Mouse (Mus musculus) 3T3-L1 (cell line): Measurements from ENCODE around the gene Ccm2l.
A peak's percentile ranks its signal among the peaks of the same experiment; 100 is the strongest.

Experiments used
- DNase-seq: peaks from one replicate; pipeline ENCODE4 v3.0.0-alpha.2; 2015; ENCODE audit warnings: low read depth, low spot score

The Ccm2l gene

DNA sequence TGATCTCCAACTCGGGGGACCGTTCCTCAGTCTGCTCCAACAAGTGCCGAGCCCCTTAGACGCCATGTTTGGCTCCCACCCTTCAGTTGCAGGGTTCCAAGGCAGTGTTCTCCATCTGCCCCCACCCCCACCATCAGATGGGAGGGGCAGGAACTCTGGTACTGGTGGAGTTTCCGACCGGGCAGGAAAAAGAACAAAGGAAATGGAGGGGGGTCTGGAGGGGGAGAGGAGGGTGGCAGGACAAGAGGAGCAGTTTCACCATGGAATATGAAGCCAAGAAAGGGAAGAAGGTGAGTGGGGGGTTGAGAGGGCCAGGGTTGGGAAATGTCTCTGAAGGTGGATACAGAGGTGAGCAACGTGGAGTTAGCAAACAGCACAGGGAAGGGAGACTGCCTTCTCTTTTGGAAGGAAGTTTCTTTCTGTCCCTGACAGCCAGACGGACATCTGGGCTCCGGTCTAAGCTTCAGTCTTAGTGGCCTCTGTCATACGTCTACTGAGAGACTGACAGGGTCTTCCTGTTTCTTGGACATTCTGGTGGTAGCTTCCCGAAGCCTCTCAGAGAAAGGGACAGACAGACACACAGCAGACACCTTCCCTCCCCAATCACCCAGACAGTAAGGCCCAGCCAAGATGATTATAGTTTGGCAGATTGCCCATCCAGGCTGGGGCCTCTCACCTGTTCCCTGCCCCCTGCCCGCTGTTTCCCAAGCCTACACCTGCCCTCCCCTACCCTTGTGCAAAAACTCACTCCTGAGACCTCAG, at the start of gene Ccm2l:
Gene Ccm2l, plus strand, starts transcription at position 209 of the 762 bp plus-strand sequence.
- no peak for DNase-seq

- DNase-seq: no peak
Observed at GRCm38 (mm10) chr2:153016786-153017185, 49.0 kb upstream of the Ccm2l start.

DNA sequence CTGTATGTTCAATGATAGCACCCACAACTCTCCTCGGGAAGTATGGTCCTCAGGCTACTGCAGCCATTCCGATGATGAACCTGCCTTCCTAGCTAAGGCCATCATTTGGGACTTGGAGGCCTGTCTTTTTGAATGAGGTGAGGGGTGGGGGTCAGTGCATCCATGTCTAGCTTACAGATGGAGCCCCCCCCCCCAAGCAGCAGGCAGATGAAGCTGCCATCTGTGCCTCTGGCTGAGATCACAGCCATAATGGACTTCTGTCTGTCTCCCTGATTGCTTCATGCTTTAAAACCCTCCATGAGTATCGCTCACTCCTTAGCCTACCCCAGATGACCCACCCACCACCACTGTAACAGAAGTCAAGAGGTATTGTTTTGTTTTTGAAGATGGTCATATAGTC, 46.4 kb upstream of the Ccm2l start:
- no peak for DNase-seq

GRCm38 (mm10) chr2:153021163-153021562, 44.6 kb upstream of the Ccm2l start:
- DNase-seq: peak; percentile 69

DNA sequence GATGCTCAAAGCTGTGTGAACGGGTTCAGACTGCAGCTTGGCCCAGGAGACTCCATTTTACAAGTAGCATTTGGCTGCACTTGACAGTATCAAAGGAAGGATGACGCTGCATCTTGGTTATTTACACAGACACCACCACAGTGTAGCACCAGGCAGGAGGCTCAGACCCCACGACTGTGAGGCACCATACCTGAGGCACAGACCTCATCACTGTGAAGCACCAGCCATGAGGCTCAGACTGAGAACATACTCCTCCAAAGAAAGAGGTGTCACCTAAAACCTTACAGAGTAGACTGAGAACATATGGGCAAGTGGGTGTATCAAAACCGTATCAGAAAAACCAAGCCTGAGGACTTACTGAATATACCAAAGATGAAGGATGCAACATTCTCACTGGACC, 42.9 kb upstream of the Ccm2l start:
- DNase-seq: no peak

- no peak for DNase-seq
Observed at GRCm38 (mm10) chr2:153026052-153026451, 39.7 kb upstream of the Ccm2l start.

DNA sequence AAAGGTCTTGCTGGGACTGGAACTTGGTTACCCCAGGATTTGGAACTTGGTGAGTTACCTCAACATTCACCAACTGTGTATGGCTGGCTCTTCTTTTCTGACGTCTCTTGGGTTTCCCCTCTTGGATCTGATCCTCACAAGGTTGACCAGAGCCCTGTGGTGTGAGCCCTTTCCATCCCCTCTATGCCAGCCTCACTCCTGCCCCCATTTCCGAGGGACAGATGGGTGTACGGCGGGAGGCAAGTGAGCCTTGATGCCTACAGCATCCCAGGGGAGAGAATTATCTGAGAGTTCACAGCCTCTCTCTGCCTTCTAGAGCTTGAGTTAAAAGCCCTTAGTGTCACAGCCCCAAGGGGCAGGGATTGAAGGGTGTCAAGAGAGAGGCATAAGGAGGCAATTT, 38.3 kb upstream of the Ccm2l start:
- DNase-seq: no peak

DNA sequence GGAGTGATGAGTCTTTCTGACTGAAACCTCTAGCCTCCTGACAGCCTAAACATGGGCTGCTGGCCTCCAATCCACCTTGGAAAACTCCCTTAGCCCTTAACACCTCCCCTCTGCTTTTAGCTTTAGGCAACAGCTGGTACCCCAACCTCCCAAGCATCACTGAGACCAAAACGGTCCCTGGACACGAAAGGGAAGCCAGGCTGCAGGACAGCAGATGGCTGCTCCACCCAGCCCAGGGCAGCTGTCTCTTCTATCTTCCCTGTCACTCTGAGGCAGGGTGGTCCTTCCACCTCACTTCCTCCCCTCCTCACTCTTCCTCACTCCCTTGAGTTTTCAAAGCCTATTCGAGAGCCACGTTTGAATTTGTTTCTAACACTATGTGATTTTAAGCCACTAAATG, 35.3 kb upstream of the Ccm2l start:
- DNase-seq: no peak

- DNase-seq: no peak
Observed at GRCm38 (mm10) chr2:153031126-153032082, 34.4 kb upstream of the Ccm2l start, which contains the start of gene Xkr7. TSS of gene Xkr7 (plus strand) at chr2:153031852.

- peak; percentile 27 for DNase-seq
Observed at GRCm38 (mm10) chr2:153032083-153032842, 33.5 kb upstream of the Ccm2l start.

DNA sequence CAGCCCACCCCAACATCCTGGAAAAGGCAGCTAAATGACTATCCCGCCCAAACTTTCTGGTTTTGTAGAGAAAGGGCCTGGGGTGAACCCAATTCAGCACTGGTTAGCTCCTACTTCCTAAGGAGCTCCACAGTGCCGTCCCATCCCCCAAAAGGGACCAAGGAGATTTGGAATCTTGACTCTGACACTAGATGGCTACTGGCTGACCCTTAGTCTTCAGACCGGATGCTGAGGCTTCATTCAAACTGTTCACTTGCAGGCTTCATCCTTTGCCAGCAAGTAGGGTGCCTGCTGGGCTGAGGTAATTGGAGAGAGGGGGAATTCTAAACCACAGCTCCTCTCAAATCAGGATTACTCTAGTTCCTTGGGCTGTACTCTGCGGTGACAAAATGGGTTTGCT, 32.8 kb upstream of the Ccm2l start:
- no peak for DNase-seq

- DNase-seq: no peak
Observed at GRCm38 (mm10) chr2:153033545-153034230, 32.1 kb upstream of the Ccm2l start.

- DNase-seq: no peak
Observed at GRCm38 (mm10) chr2:153036690-153037089, 29.1 kb upstream of the Ccm2l start.

- no peak for DNase-seq
Observed at GRCm38 (mm10) chr2:153043886-153044285, 21.9 kb upstream of the Ccm2l start.

GRCm38 (mm10) chr2:153045884-153046299, 19.9 kb upstream of the Ccm2l start:
- no peak for DNase-seq

DNA sequence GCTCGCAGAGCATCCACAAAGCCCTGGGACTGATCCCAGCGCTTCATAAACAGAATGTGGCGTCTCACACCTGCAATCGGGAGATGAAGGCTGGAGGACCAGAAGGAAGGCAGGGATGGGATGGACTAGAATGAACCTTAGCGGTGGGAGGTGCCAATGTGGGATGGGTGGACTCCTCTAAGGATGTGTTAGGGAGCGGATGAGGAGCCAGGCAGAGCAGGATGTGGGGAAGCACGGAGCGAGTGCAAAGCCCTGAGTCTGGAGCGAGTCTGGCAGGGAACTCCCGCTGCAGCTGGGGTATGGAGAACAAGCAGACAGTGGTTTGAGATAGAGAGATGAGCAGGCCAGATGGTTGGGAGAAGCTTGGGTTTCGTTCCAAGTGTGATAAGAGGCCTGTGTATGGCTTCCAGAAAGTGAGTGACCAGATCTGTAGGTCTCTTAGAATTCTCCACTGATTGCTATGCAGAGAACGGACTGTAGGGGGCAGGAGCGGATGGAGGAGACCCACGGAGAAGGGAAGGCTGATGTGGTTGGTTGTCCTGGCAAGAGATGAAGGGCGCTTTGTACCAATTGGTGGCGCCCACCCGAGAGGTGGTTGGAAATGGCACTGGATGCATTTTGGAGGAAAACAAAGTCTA, 17.8 kb upstream of the Ccm2l start:
- peak; percentile 56 for DNase-seq

- DNase-seq: no peak
Observed at GRCm38 (mm10) chr2:153049288-153049996, 16.3 kb upstream of the Ccm2l start.

DNA sequence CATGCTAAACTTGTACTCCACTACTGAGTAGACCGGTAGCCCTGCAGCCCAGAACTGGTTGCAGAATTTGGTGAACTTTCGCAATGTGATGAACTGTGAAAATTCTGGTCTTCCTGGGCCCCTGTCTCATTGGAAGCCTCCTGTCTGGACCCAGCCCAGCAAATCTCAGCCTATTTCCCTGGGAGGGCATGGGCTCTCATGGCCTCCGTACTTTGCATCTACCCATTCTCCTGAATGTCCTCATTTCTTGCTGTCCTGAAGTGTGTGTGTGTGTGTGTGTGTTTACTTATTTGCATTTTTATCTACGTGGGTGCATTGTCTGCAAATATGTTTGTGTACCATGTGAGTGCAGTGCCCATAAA, 15.8 kb upstream of the Ccm2l start:
- DNase-seq: no peak

DNA sequence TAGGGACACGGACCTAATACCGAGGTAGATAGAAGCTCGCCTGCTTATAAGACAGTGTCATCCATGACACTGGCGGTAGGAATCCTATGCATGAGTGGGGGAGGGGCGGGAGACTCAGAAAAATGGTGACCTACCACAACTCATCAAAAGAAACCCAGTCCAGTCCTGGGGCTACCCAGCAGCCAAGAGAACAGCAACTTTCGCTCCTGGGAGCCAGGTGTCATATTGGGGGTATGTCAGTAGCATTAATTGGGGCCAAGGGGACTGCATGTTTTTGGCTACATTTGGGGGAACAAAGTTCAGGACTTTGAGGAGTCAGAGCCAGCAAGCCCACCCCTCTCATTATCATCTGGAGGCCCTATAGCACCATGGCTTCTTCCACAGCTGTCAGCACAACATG, 14.7 kb upstream of the Ccm2l start:
- no peak for DNase-seq

- DNase-seq: no peak
Observed at GRCm38 (mm10) chr2:153051537-153051936, 14.2 kb upstream of the Ccm2l start.
